Comparison of ENCODE assay signal across 7 mouse cellular contexts in the genomic region with DNA sequence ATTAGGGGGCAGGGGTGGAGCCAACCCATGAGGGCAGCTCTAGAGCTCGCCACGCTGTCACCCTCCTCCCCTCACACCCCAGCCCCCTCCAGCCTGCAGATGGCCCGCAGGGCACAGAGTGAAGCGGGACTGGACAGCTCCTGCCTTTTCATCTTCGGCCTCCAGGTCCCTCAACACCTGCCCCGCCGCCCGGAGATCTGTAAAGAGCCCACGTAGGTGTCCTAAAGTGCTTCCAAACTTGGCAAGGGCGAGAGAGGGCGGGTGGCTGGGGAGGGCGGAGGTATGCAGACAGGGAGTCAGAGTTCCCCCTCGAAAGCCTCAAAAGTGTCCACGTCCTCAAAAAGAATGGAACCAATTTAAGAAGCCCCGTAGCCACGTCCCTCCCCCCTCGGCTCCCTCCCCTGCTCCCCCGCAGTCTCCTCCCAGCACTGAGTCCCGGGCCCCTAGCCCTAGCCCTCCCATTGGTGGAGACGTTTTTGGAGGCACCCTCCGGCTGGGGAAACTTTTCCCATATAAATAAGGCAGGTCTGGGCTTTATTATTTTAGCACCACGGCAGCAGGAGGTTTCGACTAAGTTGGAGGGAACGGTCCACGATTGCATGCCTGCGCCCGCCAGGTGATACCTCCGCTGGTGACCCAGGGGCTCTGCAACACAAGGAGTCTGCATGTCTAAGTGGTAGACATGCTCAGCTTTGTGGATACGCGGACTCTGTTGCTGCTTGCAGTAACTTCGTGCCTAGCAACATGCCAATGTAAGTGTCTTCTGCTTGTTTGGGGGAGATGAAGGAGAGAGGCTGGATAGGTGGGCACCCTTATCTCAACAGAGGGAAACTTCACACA. TPM values are rescaled to one million over a fixed set of nuclear protein-coding genes. Genes with fewer than 3 reads are reported as not detected.
DNase-seq lines count a peak whose midpoint lies in the region; ATAC-seq and TF ChIP-seq lines count a peak whose summit lies in the region.

No protein-coding gene starts in this region.

- H3K4me2 ChIP-seq in embryonic facial prominence, embryonic 15.5 days (replicated peaks) = peak overlapping the region; percentile 71
- peak overlapping the region; percentile 91 for H3K4me2 ChIP-seq in heart, embryonic 14.5 days (ENCODE audit: low read length)
- H3K4me2 ChIP-seq in kidney, postnatal 0 days (ENCODE audit: low read length) = peak overlapping the region; percentile 63
- H3K4me2 ChIP-seq in stomach, postnatal 0 days (replicated peaks; ENCODE audit: low read depth) = peak overlapping the region; percentile 51

- no peaks in the 10 kb centered on the region for H3K9me3 ChIP-seq in embryonic facial prominence, embryonic 15.5 days (replicated peaks)
- no peaks in the 10 kb centered on the region for H3K9me3 ChIP-seq in heart, embryonic 14.5 days (ENCODE audit: control insufficient read depth, low read length)
- no peaks in the 10 kb centered on the region for H3K9me3 ChIP-seq in kidney, postnatal 0 days (replicated peaks; ENCODE audit: low read length)
- no peaks in the 10 kb centered on the region for H3K9me3 ChIP-seq in stomach, postnatal 0 days (ENCODE audit: control insufficient read depth, low read length)

- H3K4me1 ChIP-seq in embryonic facial prominence, embryonic 15.5 days = peaks cover 13% of the 10 kb centered on the region
- H3K4me1 ChIP-seq in heart, embryonic 14.5 days (ENCODE audit: control insufficient read depth in 2 of 2, insufficient read depth in 2 of 2, low read length in 2 of 2) = no peaks in the 10 kb centered on the region; a peak in 2 of 4 replicates
- H3K4me1 ChIP-seq in kidney, postnatal 0 days (replicated peaks; ENCODE audit: insufficient read depth, low read length) = no peaks in the 10 kb centered on the region
- no peaks in the 10 kb centered on the region for H3K4me1 ChIP-seq in stomach, postnatal 0 days (replicated peaks; ENCODE audit: control insufficient read depth, insufficient read depth)

- peak overlapping the region; percentile 54 for H3K4me3 ChIP-seq in embryonic facial prominence, embryonic 15.5 days (replicated peaks)
- H3K4me3 ChIP-seq in heart, embryonic 14.5 days (ENCODE audit: control insufficient read depth in 1 of 2, insufficient read depth in 1 of 2, low read depth in 1 of 2, low read length in 2 of 2) = peak overlapping the region; percentile 49 to 62
- H3K4me3 ChIP-seq in kidney, postnatal 0 days (replicated peaks; ENCODE audit: low read depth, low read length) = peak overlapping the region; percentile 41
- H3K4me3 ChIP-seq in stomach, postnatal 0 days (ENCODE audit: low read depth, low read length) = peak overlapping the region; percentile 48

- no peak for TF ChIP-seq EP300 in stomach, postnatal 0 days (optimal IDR thresholded peaks at IDR 0.05)

- peak; percentile 97 for ATAC-seq in embryonic facial prominence, embryonic 15.5 days (ENCODE audit: insufficient number of reproducible peaks, low FRiP score, low TSS enrichment, low read depth)
- ATAC-seq in heart, embryonic 14.5 days (ENCODE audit: insufficient number of reproducible peaks, insufficient read depth, low FRiP score, low read depth) = peak; percentile 86
- ATAC-seq in kidney, postnatal 0 days (replicated peaks; ENCODE audit: low FRiP score, low read depth) = peak; percentile 88
- ATAC-seq in stomach, postnatal 0 days (ENCODE audit: low FRiP score, low TSS enrichment) = peak; percentile 95

- under 1% methylated on average over 31 of the region's 31 CpGs for WGBS in embryonic facial prominence, embryonic 15.5 days
- 1% methylated on average over 31 of the region's 31 CpGs for WGBS in heart, embryonic 14.5 days
- under 1% methylated on average over 31 of the region's 31 CpGs for WGBS in kidney, postnatal 0 days
- WGBS in stomach, postnatal 0 days = under 1% methylated on average over 31 of the region's 31 CpGs

- H3K9ac ChIP-seq in embryonic facial prominence, embryonic 15.5 days = peak overlapping the region; percentile 64
- H3K9ac ChIP-seq in heart, embryonic 14.5 days (ENCODE audit: low read length) = peak overlapping the region; percentile 72
- peak overlapping the region; percentile 48 for H3K9ac ChIP-seq in kidney, postnatal 0 days (ENCODE audit: low read depth, low read length)
- H3K9ac ChIP-seq in stomach, postnatal 0 days (ENCODE audit: low read length) = peak overlapping the region; percentile 57

- DNase-seq in adrenal gland, postnatal 14 days = peak; percentile 55
- DNase-seq in kidney, postnatal 0 days (ENCODE audit: low spot score) = peak; percentile 90
- peak; percentile 59 for DNase-seq in lung, postnatal 36 days
- DNase-seq in stomach, postnatal 0 days (ENCODE audit: low spot score) = peak; percentile 62
- no peak for DNase-seq in left cerebral cortex, adult 9 months (ENCODE audit: low spot score in 2 of 2)

- H3K36me3 ChIP-seq in embryonic facial prominence, embryonic 15.5 days = peaks cover 2% of the 10 kb centered on the region; the same call in 1 of the 2 replicates
- H3K36me3 ChIP-seq in heart, embryonic 14.5 days (ENCODE audit: control insufficient read depth, insufficient read depth, low read length) = no peaks in the 10 kb centered on the region
- H3K36me3 ChIP-seq in kidney, postnatal 0 days (ENCODE audit: insufficient read depth, low read length) = no peaks in the 10 kb centered on the region
- H3K36me3 ChIP-seq in stomach, postnatal 0 days (ENCODE audit: control insufficient read depth, insufficient read depth, low read length) = no peaks in the 10 kb centered on the region

- H3K27me3 ChIP-seq in embryonic facial prominence, embryonic 15.5 days = no peaks in the 10 kb centered on the region
- no peaks in the 10 kb centered on the region for H3K27me3 ChIP-seq in heart, embryonic 14.5 days (ENCODE audit: control insufficient read depth, insufficient read depth, low read length)
- H3K27me3 ChIP-seq in kidney, postnatal 0 days (ENCODE audit: insufficient read depth, low read length) = no peaks in the 10 kb centered on the region
- no peaks in the 10 kb centered on the region for H3K27me3 ChIP-seq in stomach, postnatal 0 days (ENCODE audit: control insufficient read depth, insufficient read depth, low read length)

- TF ChIP-seq CTCF in kidney, postnatal 0 days (IDR thresholded peaks at IDR 0.05; ENCODE audit: low read depth) = no peak
- TF ChIP-seq CTCF in stomach, postnatal 0 days (IDR thresholded peaks at IDR 0.05; ENCODE audit: low read depth) = 0 out of 2 replicates have a peak, but pooled peaks have one; percentile 21

- peak overlapping the region; percentile 96 for H3K27ac ChIP-seq in embryonic facial prominence, embryonic 15.5 days (replicated peaks)
- peak overlapping the region; percentile 58 to 68 for H3K27ac ChIP-seq in heart, embryonic 14.5 days (replicated peaks in 1 of 2; ENCODE audit: control insufficient read depth in 1 of 2, insufficient read depth in 1 of 2, low read depth in 2 of 2, low read length in 2 of 2)
- H3K27ac ChIP-seq in kidney, postnatal 0 days = peak overlapping the region; percentile 71
- peak overlapping the region; percentile 93 for H3K27ac ChIP-seq in stomach, postnatal 0 days (replicated peaks)

RNA-seq across cellular contexts. Expression of a gene that starts 0.8 kb away (rescaled TPM):
- total RNA-seq in adrenal gland, postnatal 14 days (2021) = 287 and 366 TPM in 2 replicates
- polyA plus RNA-seq in embryonic facial prominence, embryonic 15.5 days (2015; fragmentation: Nextera tagmentation; extraction: Ambion mirVana) = 2,269 and 2,307 TPM in 2 replicates
- polyA plus RNA-seq in heart, embryonic 14.5 days (2014; fragmentation: Nextera tagmentation; extraction: Ambion mirVana) = 302 and 373 TPM in 2 replicates
- 306 and 344 TPM in 2 replicates for polyA plus RNA-seq in kidney, postnatal 0 days (2015; fragmentation: Nextera tagmentation; extraction: Ambion mirVana)
- polyA plus RNA-seq in stomach, postnatal 0 days (2015; fragmentation: Nextera tagmentation; extraction: Ambion mirVana) = 488 and 504 TPM in 2 replicates

Comparison
In these comparisons a context has a peak if more than half of its experiments do, and no peak if none do; other contexts are left out.
1. DNase-seq: peak in adrenal gland, postnatal 14 days (single experiment), kidney, postnatal 0 days (single experiment), lung, postnatal 36 days (single experiment) and stomach, postnatal 0 days (single experiment); none in left cerebral cortex, adult 9 months (0 of 2).
2. Peak in every context shown above with its lines, with median percentiles within 50 percentile points of each other: ATAC-seq, H3K27ac ChIP-seq, H3K4me2 ChIP-seq, H3K4me3 ChIP-seq and H3K9ac ChIP-seq.